Mouse (Mus musculus) spleen, postnatal 4 days (tissue): Measurements from ENCODE around the gene Vps9d1.

Experiments used
- DNase-seq, 2 experiments: peaks; one replicate each; pipeline ENCODE4 v3.0.0; 2022; ENCODE audit warnings: low spot score in 2 of 2

Vps9d1 gene

DNA sequence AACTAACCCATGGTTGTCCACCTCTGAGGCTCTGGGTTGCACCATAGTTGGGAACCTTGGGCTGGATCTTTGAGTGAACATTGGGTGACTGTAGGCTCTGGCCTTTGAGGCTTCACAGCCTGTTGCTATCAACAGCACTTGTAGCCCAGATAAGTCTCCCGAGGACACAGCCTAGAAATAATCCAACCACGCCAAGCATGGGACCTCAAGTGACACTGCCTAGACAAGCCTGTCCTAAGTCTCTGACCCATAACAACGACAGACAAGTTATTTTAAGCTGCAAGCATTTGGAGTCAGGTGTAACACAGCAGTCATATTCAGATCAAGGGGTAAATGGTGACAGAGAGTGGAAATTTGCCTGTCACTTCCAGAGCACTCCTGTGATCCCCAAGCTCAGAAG is 38.7 kb downstream of the Vps9d1 start:
- no peak for DNase-seq

DNA sequence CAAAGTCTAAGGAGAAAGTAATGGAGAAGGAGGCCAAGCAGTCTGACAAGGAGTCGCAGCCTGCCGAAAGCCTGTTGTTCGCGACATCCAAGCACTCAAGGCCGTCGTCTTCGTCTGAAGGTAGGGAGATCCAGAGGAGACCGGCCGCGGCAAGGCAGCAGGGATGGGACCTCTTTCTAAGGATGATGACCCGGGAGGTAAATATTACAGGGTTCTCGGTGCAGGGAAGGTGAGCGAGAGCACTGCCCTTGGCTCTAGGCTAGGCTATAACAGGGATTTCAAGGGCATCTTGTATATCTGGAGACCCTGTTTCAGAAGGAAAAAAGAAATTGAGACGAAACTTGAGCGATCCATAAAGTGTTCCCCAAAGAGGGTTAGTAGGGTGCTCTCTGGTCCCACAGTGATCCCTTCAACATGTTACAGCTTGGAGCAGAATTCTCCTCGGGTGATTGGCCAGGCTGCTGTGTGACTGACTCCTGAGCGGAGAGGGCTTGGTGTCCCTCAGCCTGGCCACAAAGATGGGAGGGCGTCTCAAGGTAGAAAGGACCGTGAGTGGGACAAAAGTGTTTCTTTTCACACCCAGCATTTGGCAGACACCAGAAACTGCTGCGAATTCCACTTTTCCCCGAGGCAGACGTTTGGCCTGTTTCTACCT is 40.9 kb downstream of the Vps9d1 start:
- DNase-seq = no peak

DNA sequence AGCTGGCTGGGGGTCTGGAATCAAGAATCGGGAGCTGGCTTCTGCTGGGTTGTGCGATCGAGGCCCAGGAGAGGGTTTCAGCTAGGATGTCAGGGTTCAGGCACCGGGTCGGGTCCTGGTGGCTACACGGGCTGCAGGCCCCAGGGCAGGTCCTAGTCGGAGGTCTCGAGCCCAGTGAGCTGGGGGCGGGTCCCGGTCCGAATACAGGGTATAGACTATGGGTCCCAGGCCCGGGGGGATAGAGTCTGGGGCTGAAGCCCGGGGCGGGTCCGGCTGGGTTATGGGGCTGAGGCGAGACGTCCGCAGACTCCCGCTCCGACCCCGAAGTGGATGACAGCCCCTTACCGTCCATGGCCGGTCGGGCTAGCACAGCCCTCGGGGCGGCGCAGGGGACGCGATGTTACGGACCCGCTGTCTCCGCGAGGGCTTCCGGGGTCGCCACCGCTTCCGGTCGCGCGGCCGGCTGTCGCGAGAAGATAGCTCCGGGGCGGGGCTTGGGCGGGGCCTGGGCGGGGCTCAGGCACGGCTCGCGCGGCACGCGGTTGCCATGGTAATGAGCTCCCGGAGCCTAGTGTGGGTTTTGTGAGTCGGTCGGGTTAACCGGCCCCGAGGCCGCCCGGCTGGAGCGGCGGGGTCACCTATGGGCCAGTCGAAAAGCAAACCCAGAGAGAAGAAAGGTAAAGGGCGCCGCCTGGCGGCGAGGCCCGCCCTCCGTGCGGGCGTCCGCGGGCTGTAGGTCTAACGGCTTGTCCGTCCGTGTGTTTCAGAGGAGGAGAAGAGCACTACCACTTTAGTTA is 41.6 kb downstream of the Vps9d1 start, which contains the start of the genes Chmp1a and Spata33:
TSS of gene Chmp1a (minus strand) at position 443 of the 797 bp plus-strand sequence.
TSS of gene Spata33 (plus strand) at position 512 of the 797 bp plus-strand sequence.
- DNase-seq = peak; percentile 87 to 95

DNA sequence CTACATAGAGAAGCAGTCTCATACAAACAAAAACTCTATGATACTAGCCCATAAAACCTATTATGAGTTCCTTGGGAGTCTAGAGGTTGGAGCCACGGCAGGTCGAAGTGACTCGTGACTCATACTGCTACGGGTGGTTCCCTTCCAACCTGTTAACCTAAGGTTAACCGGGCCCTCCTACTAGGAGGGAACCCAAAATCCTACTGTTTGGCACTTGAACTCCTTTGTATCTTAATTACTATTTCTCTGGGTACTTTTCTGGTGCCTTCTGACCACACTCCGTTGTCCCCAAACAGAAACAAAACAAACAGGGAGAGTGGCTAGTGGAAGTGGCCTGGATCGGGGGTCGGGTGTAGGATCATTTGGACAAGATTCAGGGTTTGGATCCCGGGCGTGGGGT is 42.3 kb downstream of the Vps9d1 start:
- no peak for DNase-seq

DNA sequence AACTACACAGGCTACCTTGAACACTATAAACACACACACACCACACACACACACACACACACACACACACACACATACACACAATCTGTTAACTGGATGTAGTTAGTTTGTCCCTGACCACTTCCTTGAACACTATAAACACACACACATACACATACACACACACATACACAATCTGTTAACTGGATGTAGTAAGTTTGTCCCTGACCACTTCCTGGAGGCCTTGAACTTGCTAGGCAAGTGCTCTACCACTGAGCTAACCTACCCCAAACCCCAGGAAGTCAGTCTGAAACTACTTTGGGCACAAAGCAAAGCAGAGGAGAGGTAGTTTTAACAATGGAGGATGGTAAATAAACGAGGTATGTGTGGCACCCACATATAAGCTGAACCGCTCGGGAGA is 50.6 kb downstream of the Vps9d1 start:
- DNase-seq = no peak

DNA sequence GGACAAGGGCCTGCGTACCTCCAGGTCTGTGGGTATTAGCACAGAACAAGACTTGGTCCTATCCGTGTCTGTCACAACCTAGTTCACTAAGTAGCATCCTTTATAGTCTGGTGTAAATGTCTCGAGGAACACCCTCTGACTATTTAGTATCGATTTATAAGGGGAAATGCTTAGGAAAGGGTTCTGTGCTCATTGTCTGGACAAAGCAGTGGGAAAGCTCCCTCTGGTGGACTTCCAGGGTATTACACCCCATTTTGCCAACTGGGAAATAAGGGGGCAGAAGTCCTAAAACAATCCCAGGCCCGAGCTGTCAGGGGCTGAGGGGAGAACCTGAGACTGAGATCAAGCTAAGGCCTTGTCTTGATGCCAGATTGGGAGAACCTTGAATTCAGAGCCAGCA is 51.9 kb downstream of the Vps9d1 start:
- DNase-seq = peak; percentile 70 to 91

DNA sequence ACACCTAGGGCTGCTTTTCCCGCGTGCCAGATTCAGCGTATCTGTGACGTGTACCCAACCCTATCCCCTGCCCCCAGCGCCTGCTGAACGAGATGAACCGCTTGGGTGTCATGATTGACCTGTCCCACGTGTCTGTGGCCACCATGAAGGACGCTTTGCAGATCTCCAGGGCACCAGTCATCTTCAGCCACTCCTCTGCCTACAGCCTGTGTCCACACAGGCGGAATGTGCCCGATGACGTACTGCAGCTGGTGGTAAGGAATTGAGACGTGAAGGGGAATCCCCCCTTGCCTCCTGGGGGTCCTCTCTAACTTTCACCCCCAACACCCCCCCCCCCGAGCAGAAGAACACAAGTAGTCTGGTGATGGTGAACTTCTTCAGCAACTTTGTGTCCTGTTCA is 54.3 kb downstream of the Vps9d1 start:
- no peak for DNase-seq

DNA sequence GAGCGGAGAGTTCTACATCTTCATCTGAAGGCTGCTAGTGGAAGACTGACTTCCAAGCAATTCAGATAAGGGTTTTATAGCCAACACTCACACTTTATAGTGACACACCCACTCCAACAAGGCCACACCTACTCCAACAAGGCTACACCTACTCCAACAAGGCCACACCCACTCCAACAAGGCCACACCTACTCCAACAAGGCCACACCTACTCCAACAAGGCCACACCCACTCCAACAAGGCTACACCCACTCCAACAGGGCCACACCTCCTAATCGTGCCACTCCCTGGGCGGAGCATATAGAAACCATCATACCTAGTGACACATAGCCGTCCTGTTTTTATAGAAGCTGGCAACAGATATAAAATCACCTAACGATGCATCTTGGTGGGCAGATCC is 57.1 kb downstream of the Vps9d1 start:
- DNase-seq = peak; percentile 77 to 78

DNA sequence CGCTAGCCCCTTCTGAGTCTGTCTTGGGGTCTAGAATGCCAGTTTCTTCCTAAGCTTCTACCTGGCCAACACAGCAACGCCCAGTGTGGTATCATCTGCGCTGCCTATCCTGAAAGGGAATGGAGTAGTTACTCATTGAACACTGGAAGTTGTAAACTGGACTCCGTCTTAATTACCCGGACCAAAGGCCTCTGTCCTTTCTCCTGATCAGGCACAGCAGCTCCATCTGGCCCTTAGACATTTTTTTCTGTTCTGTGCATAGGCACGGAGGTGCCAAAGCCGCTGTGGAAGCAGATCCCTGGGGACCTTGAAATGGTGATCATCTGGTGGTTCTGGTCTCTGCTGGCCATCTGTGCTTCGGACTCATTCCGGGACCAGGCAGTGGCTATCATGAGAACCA is 60.4 kb downstream of the Vps9d1 start:
- no peak for DNase-seq
